Mouse (Mus musculus) heart, adult 2 months (tissue): ENCODE measurements at regions not wholly inside any gene's neighbourhood (a gene's known extent, or its start where the extent isn't known, plus 50 kb on each side); places are given as distances from the start of the nearest gene placed in this dataset.
"Not testable (repeated sequence)": the region's sequence is repeated elsewhere in the genome, so short reads cannot be mapped to it uniquely, and the experiment has no call there.

Experiments used
- CTCF ChIP-seq: fragments of 200-600 bp; IDR thresholded peaks from 2 replicates; pipeline ENCODE4 v1.8.1; 2022; ENCODE audit warnings: antibody characterized with exemption, mild to moderate bottlenecking, moderate library complexity
- EP300 ChIP-seq: fragments of 200-500 bp; IDR thresholded peaks from 2 replicates; pipeline ENCODE4 v1.6.1; 2011; ENCODE audit warnings: low read depth, low read length, control low read depth; ENCODE audit not compliant: insufficient read depth
- POLR2A ChIP-seq: fragments of 200-500 bp; IDR thresholded peaks from 2 replicates; pipeline ENCODE4 v1.6.1; 2011; ENCODE audit warnings: mild to moderate bottlenecking, low read depth, low read length, control low read depth; ENCODE audit not compliant: insufficient read depth

DNA sequence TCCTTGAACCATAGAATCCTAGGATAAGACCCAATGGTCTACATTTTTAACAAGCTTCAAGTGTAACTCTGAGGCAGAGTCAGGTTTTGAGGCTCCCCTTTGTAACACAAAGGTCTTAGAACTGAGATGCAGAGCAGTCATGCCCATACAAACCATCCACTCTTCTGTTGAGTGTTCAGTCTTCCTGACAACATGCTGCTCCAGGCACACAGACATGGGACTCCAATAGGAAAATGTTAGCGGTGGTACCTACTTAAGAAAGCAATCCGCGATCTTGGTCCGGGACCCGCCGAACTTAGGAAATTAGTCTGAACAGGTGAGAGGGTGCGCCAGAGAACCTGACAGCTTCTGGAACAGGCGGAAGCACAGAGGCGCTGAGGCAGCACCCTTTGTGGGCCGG, 89.0 kb upstream of the Fam78b start:
- not testable (repeated sequence) for TF ChIP-seq CTCF, EP300, POLR2A
